Mouse (Mus musculus): ENCODE measurements around the gene Larp4.

GRCm38 (mm10) chr15:99972361-99972988, 2.6 kb downstream of the Larp4 start:
- TF ChIP-seq POLR2A (IDR thresholded peaks at IDR 0.05; ENCODE audit: extremely low read depth, insufficient read depth, low read length) (no peak; the same call in none of the 2 replicates), CTCF (IDR thresholded peaks at IDR 0.05; ENCODE audit: low read depth, low read length) (no peak)

Data from liver, adult 2 months (tissue).